Mouse (Mus musculus) common myeloid progenitor, adult 5-6 weeks (primary cell): ENCODE data around the gene Ryr1. TPM values are rescaled to one million over a fixed set of nuclear protein-coding genes. Genes with fewer than 3 reads are reported as not detected.
"Not testable (repeated sequence)": the region's sequence is repeated elsewhere in the genome, so short reads cannot be mapped to it uniquely, and the experiment has no call there.

ENCODE experiments used
- ATAC-seq: replicated peaks from 2 replicates; pipeline ENCODE4 v1.8.0; 2016; ENCODE audit warnings: low read depth, mild to moderate bottlenecking, moderate TSS enrichment, inconsistent platforms; ENCODE audit not compliant: poor library complexity, severe bottlenecking
- total RNA-seq: library from RNA; stranded (forward); fragments of 200-1000, 187-1606 nt; gene quantifications from 2 replicates; pipeline ENCODE4 v1.2.3, GENCODE M21; 2017

The Ryr1 gene
- total RNA-seq, 1 experiment from 2014 or later = 2.5 TPM

GRCm38 (mm10) chr7:29148771-29149170 is 23.8 kb upstream of the Ryr1 start:
- no peak for ATAC-seq

GRCm38 (mm10) chr7:29146625-29147367 is 21.8 kb upstream of the Ryr1 start:
- ATAC-seq = no peak

- peak; percentile 91 for ATAC-seq
Measured at GRCm38 (mm10) chr7:29144006-29144405, 19.0 kb upstream of the Ryr1 start.

GRCm38 (mm10) chr7:29141416-29141815 is 16.4 kb upstream of the Ryr1 start:
- ATAC-seq = no peak

GRCm38 (mm10) chr7:29139237-29139636 is 14.3 kb upstream of the Ryr1 start:
- not testable (repeated sequence) for ATAC-seq

- no peak for ATAC-seq
Measured at GRCm38 (mm10) chr7:29137429-29137828, 12.4 kb upstream of the Ryr1 start.

- ATAC-seq = peak; percentile 100
Measured at GRCm38 (mm10) chr7:29134693-29135386, 9.9 kb upstream of the Ryr1 start, which contains the start of gene Rasgrp4. Rasgrp4 (plus strand) TSS chr7:29134851.

- ATAC-seq = no peak
Measured at GRCm38 (mm10) chr7:29134230-29134629, 9.3 kb upstream of the Ryr1 start.

GRCm38 (mm10) chr7:29128725-29129124 is 3.7 kb upstream of the Ryr1 start:
- peak; percentile 55 for ATAC-seq

GRCm38 (mm10) chr7:29126173-29126915 is 1.4 kb upstream of the Ryr1 start:
- peak; percentile 72 for ATAC-seq

GRCm38 (mm10) chr7:29123531-29124358 is 1.2 kb downstream of the Ryr1 start:
- ATAC-seq = peak; percentile 16

- ATAC-seq = no peak
Measured at GRCm38 (mm10) chr7:29122821-29123220, 2.2 kb downstream of the Ryr1 start.

- no peak for ATAC-seq
Measured at GRCm38 (mm10) chr7:29119526-29119925, 5.5 kb downstream of the Ryr1 start.

- ATAC-seq = no peak
Measured at GRCm38 (mm10) chr7:29118142-29118851, 6.7 kb downstream of the Ryr1 start.

GRCm38 (mm10) chr7:29108992-29109955 is 15.7 kb downstream of the Ryr1 start:
- no peak for ATAC-seq

GRCm38 (mm10) chr7:29101286-29102017 is 23.5 kb downstream of the Ryr1 start:
- ATAC-seq = no peak

GRCm38 (mm10) chr7:29097131-29097530 is 27.8 kb downstream of the Ryr1 start:
- ATAC-seq = no peak

- no peak for ATAC-seq
Measured at GRCm38 (mm10) chr7:29088817-29089216, 36.2 kb downstream of the Ryr1 start.
